Mouse (Mus musculus): ENCODE measurements around the gene Fbxl8.

DNA sequence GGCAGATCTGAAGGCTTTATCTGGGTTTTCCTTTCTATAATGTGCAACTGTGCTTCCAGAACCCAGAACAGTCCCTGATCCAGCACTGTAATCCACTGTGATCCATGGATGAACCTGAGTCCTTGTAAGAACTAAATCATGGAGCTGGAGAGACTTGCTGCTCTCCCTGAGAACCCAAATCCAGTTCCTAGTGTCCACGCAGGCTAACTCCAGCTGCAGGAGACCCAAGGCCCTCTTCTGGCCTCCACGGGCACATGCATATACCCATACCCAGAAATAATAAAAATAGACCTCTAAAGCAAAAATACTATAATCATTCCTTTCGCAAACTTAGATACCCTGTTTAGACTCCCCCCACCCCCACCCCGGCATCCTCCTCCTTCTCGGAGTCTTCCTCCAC is 23.8 kb downstream of the Fbxl8 start:
- peak; percentile 1 for TF ChIP-seq CTCF (IDR thresholded peaks at IDR 0.05; ENCODE audit: low read depth)
- no peak for TF ChIP-seq EP300 (IDR thresholded peaks at IDR 0.05; ENCODE audit: low read depth)
